Mouse (Mus musculus): Measurements from ENCODE around the gene Klhl10.

The Klhl10 gene

DNA sequence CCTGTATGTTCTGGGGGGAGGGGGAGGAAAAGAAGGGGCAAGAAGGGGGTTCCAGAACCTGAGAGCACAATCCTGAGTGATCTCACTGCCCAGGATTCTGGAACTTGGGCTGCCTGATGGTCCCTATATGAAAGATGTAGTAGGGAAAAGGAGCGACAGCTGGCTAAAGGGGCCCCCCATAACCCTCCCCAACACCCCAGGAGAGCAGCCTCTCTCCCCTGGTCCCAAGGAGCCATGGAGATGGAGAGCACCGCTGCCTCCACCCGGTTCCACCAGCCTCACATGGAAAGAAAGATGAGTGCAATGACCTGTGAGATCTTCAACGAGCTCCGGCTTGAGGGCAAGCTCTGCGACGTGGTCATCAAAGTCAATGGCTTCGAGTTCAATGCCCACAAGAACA lies at the start of gene Klhl10, which contains the start of gene Nt5c3b:
TSS of gene Klhl10 (plus strand) at position 121 of the 400 bp plus-strand sequence.
TSS of gene Nt5c3b (minus strand) at position 12 of the 400 bp plus-strand sequence.
- DNase-seq (ENCODE audit: low spot score in 2 of 2) = no peak

DNA sequence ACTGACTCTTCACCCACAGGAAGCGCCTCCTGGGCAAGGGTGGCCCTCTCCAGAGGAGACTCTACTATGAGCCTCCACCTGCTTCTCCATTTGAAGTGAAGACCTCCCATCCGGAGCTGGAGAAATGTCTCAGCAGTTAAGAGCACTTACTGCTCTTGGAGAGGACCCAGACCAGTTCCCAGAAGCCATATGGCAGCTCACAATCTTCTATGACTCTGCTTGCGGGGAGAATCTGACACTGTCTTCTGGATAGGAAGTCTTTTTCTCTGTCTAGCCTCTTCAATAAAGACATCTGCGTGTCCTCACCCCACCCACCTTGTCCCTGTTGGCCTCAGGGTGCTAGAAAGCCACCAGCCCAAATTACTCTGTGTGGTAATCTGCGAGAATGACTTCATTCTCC lies 48.8 kb upstream of the Klhl10 start:
- no peak for DNase-seq (ENCODE audit: low spot score in 2 of 2)

DNA sequence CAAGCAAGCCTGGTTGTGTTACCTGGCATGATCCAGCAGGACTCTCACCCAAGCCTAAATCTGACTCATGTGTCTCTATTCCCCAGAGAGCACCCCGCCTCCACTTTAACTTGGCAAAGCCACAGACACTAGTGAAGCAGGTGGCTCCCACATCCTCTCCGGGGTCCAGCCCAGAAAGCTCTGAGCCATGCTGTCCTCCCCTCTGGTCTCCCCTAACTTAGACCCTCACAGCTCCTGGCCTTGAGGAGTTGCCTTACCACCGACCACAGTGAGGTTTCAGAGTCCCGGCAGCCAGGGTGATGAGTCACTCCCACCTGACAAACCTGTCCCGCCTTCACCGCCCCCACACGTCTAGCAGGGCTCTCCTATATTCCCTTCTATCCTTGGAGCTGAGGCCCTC lies 48.0 kb upstream of the Klhl10 start:
- DNase-seq (ENCODE audit: low spot score in 2 of 2) = peak in 1 of 2 experiments; percentile 44

DNA sequence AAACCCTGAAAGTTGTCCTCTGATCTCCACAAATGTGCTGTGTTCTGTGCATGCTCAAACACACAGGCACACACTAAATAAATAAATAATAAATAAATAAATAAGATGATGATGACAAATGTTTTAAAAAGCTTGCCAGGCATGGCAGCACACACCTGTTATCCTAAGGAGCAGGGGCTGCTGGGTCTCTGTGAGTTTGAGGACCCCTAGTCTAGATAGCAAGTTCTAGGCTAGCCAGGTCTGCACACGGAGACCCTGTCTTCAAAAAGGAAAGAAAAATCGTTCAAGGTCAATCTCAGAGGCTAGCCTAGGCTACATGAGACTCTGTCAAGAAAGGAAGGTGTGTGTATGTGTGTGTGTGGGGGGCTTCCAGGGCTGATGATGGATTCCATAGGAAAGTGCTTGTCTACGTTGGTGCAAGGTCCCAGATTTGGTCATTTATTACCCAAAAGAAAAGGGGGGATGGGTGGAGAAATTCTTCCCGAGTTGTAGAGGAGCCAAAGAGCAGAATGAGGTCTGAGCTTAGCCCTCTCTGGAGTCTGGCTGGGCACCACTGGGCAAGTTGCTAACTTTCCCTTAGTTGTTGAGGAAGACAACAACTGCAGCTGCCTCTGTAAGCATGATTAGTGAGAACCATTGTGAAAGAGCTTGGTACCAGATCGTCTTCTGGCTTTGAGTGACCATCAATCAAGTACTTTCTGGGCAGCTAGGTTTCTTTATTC lies 47.2 kb upstream of the Klhl10 start:
- no peak for DNase-seq (ENCODE audit: low spot score in 2 of 2)

DNA sequence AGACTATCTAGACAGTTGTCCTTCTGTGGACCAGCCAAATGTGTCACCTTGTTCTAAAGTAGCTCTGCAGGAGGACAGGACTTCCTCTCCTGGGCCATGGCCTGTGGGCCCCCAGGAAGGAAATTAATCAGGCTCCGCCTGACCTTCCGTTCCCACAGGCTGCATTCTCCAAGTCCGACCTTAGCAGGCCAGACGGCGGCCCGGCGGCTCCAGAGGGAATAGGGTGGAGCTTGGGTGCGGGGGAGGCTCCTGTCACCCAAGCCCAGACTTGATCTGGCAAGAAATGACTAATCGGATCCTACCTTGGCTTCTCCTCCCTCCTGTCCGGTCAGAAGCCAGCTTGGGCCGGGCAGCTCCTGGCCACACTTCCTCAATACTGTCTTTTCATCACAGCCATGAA lies 46.5 kb upstream of the Klhl10 start:
- DNase-seq (ENCODE audit: low spot score in 2 of 2) = no peak

DNA sequence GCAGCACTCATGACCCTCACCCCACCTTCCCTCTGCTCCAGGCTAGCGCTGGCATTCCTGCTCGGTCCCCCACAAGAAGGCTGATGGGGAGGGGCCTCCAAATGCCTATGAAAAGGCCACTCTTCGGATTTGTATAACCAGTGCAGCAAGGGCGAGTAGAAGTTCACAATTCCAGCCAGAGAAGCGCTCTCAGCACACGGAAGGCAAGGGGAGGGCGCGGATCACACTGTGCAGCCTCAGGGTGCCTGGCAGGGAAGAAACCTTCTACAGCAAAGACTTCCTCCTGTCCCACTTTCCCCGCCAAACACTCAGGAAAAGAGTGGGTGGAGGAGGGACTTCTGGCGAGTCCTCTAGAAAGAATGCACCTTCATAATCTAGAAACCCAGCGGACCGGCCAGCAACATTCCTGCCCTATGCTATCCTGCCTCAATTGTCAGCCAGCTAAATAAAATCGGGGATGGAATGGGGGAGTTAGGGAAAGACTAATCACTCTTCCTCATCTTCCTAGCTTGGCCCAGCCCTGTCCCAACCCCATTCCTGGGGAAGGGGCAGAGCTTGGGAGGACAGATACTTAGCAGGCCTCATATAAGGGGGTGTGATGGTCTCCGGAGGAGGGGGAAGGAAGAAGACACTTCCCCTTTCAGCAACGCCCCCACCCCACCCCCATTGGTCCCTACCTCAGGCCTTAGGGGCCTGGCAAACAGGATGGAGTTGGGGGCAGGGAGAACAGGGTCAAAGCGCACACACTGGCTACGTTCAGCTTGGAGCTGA lies 45.7 kb upstream of the Klhl10 start:
- DNase-seq (ENCODE audit: low spot score in 2 of 2) = no peak

DNA sequence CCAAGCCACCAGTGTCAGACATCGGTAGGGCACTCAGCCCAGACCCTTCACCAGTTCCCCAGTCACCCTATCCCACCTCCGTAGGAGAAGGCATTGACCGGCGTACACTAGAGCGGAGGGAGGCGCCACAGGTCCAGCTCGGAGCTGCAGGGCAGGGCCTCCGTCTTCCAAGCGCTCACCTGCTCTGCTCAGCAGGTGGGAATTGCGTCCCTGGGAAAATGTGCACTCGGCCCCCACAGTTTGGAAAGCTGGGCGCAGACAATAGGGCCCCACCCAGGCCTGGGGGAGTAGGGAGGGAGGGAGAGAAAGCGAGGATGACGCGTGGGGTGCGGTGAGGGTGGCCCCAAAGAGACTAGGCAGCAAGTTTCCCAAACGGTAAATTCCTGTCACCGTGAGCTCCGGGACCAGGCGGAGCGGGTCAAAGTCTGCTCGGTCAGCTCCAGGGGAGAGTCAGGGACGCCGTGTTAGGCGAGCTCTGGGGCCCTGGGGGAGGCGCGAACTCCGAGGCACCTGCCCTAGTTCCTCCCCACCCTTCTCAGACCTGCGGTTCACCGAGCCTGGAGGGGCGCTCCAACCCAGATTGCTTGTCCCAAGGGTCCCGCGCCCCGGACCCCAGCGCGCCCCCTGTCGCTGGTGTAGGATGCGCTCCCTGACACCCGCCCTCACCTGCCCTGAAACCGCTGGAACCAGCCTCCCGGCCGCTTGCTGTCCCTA lies 44.7 kb upstream of the Klhl10 start:
- peak in 1 of 2 experiments; percentile 41 for DNase-seq (ENCODE audit: low spot score in 2 of 2)

DNA sequence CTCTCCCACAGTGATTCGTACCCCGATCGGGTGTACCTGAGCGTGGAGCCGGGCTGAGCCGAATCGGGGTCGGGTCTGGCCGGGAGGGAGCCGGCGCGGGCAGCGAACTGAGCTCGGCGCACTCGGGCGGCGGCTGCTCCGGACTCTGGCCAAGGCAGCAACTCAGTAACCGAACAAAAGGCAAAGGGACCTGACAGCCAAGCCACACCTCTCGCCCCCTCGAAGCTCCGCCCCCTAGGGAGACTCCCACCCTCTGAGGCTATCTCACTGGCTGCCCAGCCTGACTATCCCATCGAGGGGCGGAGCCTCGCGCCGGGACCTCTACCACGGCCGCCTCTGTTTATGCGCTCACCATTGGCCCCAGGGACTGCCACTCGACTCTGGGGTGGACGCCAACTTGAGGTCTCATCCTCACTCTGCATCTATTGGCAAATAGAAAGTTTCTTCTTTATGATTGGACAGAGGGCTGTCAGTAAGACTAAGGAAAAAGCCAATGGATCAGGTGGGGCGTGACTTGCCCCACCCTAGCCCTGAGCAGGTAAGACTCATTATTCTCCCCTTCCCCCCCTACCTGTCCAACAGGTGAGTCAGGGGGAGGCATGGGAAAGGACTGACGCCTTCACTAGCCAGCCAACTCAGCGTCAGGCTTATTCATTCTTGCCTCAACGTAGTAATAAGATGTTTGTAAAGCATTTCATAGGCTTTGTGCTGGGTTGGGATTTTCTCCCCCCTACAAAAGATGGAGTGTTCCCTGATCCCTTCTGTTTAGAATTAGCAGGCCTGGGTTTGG lies 43.9 kb upstream of the Klhl10 start, which contains the start of gene Jup:
TSS of gene Jup (minus strand) at position 164 of the 790 bp plus-strand sequence.
- DNase-seq (ENCODE audit: low spot score in 2 of 2) = peak; percentile 100

DNA sequence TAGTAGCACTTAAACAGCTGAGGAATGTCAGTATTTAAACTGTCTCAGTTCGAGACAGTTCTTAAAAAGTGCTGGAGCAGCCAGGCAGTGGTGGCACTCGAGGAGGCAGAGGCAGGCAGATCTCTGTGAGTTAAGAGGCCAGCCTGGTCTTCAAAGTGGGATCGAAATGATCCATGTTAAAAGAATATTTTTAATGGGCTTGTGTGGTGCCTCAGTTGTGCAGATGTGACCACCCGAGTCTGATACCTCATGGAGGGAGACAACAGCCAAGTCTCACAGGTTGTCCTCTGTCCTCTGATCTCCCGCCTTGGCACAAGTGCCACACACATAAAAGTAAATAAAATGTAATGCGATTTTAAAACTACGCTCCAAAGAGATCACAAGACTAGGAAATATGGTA lies 43.2 kb upstream of the Klhl10 start:
- no peak for DNase-seq (ENCODE audit: low spot score in 2 of 2)

DNA sequence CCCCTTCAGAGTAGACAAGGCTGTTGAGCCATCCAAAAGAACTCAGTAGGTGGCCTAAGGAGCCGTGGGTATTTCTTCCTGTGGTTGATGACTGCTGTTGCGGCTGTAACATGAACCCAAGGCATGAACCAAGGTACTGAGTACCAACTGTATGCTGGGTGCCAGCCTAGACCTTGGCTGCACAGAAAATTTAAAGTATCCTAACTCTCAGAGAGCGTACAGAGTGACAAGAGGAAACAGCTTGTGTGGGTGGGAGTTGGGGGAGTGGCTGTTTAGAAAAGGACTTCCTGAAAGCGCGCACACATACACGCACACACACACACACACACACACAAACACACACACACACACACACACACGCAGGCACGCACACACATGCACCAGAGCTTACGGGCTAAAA lies 42.4 kb upstream of the Klhl10 start:
- no peak for DNase-seq (ENCODE audit: low spot score in 2 of 2)

DNA sequence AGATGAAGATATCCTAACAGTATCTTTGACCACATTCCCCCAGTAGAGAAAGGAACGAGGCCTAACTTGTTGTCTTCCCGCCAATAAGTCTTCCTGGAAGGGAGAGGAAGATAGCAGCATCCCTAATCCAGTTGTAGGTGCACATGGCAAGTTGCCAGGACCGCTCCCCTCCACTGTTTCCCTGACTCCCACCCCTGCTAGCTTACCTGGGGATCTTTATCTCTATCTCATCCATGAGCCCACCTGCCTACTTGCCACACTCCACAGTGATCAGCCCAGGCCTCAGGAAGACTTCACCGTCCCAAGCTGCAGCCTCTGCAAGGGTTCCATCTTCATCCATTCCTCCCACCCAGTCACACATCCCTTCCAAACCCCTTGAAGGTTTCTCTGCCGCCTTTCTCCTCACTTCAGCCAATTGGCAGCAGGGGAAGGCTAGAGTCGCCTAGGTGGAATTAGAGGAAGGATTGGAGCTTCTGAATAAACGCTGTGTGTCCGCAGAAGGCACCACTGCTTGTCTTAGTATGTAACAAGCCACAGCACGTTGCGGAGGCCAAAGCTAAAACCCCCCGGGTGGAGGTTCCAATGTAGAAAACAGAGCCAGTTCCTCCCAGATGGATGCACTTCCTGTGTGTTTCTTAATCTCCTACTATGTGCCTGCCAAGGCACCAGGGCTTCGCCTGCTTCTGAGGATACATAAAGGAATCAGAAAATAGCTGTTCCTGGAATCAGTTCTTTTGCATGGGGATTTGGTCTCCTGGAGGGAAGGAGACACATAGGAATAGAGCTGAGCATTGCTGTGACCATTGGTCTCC lies 41.8 kb upstream of the Klhl10 start:
- no peak for DNase-seq (ENCODE audit: low spot score in 2 of 2)

DNA sequence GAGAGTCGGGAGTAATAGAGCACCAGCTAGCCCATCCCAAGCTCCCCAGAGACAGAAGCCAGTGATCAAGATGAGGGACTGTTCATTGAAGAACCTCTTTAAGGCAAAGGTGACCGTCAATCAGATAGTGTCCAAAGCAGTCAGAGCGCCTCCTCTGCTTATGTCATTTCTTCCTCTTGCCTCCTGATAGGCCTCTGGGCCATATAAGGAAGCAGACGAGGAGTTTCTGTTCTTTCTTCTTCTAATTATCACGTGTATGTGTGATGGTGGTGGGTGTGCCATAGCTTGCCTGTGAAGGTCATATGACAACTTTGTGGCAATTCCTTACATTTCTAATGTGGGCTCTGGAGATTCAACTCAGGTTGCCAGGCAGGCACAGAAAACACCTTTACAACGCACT lies 40.9 kb upstream of the Klhl10 start:
- DNase-seq (ENCODE audit: low spot score in 2 of 2) = no peak

DNA sequence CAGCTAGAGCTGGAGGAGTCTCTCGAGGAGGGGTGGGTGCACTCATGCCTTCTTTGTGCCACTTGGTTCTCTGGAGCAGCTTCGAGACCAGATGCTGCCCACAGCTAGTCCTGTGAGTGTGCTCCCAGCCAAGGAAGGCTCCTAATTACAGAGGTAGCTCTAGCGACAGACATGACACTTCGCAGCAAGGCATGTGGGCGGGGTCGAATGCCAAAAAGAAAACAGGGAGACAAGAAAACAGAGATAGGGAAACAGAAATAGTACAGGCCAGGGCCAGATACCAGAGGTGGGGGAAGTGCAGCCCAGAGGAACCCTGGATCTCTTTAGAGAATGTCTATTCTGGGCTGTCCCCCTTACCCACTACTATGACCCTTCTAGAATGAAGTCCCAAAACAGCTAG lies 39.5 kb upstream of the Klhl10 start:
- DNase-seq (ENCODE audit: low spot score in 2 of 2) = no peak

DNA sequence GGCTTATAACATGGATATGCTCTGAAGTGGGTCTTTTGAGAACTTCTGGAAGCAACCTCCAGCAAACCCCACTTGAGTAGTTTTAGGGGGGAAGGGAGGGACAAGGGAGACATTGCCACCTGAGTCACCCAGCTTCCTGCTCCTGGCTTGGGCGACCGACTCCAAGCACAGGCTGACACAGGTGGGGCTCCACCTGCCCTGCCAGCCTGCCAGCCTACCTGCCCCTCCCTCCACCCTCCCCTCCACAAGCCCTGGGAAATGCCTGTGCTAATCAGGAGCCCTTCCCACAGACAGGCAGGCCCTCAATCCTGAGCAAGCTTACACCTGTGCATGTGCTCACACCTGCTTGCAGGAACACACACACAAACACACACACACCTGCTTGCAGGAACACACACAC lies 39.0 kb upstream of the Klhl10 start:
- no peak for DNase-seq (ENCODE audit: low spot score in 2 of 2)

DNA sequence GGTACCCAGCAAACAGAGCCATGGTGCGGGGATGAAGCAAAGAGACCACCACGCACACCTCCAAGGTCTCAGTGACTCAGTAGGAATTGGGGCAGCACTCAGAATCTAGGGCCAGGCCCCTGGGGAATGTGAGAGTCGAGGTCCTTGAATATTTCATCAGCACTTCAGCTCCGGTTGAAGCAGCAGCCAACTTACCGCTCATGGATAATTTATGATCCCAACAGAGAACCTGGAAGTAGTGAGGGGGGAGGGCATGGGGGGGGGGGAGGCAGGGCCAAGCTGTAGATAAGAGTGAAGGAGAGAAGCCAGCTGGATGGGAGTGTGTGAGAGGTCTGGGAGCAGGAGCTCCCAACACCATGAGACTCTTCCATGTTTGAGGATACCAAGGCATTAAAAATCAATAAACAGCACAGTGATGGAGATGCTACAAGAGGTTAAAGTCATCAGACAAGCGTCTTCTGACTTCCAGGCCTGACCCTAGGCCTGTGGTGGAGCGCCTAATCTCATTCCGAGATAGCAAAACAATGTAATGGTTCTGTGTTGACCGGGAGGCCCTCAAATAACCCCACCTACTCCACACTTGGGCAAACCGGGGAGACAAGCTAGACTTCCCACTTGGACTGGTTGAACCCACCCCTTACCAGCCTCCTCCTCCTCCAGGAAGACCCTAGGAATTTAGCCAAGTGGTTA lies 38.1 kb upstream of the Klhl10 start:
- DNase-seq (ENCODE audit: low spot score in 2 of 2) = no peak

DNA sequence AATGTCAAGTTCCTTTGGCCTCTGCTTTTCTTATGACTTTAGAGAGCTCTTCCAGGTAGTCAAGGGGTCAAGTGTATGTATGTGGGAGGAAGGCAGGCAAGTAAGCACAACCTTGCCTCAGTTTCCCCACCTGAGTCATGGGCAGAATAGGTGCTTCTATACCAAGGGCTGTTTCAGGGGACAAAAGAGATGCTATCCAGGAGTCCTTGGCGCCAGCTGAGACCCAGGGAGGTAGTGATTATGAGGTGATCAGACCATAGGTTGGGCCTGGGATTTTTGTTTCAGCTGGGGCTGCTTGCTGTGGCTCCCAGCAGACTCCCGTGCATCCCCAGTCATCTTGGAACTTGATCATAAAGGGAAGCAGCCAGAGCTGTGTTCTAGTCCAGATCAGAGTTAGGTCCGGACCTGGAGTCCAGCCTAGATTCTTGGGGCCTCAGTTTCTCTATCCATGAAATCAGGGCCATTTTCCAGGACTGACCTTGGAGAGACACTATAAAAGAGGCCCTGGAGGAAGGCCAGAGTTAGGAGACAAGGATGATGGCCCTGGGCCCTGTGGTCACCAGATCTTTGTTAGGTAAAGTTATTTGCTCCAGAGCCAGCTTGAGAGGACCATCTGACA lies 37.2 kb upstream of the Klhl10 start:
- DNase-seq (ENCODE audit: low spot score in 2 of 2) = no peak

DNA sequence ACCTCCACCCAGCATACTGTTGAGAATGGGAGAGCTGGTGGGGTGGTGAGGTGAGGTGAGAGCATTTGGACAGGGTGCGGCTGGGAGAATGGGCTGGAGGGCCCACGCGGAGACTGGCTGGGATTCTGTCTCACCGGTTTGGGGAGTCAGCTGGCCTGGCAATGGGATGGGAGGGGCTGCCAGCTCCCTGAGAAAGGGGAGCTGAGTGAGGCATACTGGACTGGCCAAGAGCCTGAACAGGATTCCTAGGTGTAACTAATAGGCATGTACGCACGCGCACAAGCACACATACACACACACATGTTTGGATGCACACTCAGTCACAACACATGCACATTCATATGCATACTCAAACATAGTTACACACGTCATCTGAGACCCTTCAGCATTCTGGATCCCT lies 35.4 kb upstream of the Klhl10 start:
- DNase-seq (ENCODE audit: low spot score in 2 of 2) = no peak

DNA sequence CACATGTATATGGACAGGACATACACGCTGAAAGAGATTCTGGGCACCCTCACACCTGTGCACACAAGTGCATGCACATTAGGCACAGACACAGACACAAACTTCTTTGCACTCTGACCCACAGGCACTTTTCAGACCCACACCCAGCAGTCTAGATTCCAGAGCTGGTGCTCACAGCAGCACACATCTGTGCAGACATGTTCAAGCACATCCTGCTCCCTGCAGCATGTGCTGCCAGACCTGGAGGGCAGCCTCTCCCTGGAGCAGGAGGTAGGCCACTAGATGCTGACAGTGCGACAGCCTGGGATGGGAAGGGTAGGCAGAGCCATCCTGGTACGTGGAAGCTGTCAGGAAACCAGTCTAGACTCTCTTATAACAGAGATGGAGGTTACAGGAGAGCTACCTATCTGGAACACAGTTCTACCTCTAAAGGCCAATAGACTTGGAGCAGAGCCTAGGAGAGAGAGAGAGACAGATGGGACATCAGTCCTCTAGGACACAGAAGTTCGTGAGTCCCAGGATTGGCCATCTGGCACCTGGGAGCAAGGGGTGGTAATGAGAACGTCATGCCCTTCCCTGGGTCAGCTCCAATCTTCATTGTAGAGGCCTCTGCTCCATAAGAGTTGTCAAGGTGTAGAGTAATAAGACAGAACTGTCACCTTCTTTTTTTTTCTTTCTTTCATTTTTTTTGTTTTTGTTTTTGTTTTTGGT lies 34.6 kb upstream of the Klhl10 start:
- DNase-seq (ENCODE audit: low spot score in 2 of 2) = no peak

Measured in right cerebral cortex, adult 2 months (tissue).